Comparison of ENCODE assay signal across 22 mouse cellular contexts in genomic region chr11:101275309-101275708, GRCm38 (mm10). TPM values are rescaled to one million over a fixed set of nuclear protein-coding genes. Genes with fewer than 3 reads are reported as not detected.
"Had no signal": no experiment of that assay in that cellular context is flagged by ENCODE, and none has a peak within 500 bp of the region (broad histone marks: within the 10 kb centered on the region; RNA-seq: fewer than 3 reads in every experiment).

No protein-coding gene starts in this region.

- H3K27me3 ChIP-seq: lung, embryonic 15.5 days; neural tube, embryonic 12.5 days had no signal

- H3K4me3 ChIP-seq: liver, embryonic 13.5 days; liver, embryonic 15.5 days; lung, embryonic 15.5 days; midbrain, embryonic 13.5 days; neural tube, embryonic 12.5 days had no signal

- H3K9ac ChIP-seq: liver, embryonic 13.5 days; liver, embryonic 15.5 days; liver, postnatal 0 days; lung, embryonic 15.5 days; neural tube, embryonic 12.5 days had no signal

- H3K4me2 ChIP-seq: liver, embryonic 15.5 days; midbrain, embryonic 13.5 days had no signal

- ATAC-seq: liver, postnatal 0 days; lung, postnatal 0 days; midbrain, embryonic 13.5 days had no signal

- H3K27ac ChIP-seq: liver, embryonic 13.5 days; liver, embryonic 15.5 days; lung, embryonic 15.5 days; macrophage; midbrain, embryonic 13.5 days; neural tube, embryonic 12.5 days had no signal

- DNase-seq: liver, embryonic 13.5 days; liver, postnatal 0 days; lung, adult 2 months; lung, postnatal 14 days; lung, postnatal 36 days; retina, postnatal 1 day; right cerebral cortex, adult 18-20 months; right cerebral cortex, postnatal 25 days; right cerebral cortex, postnatal 4 days; spleen, adult 18-20 months; thymus, adult 18-20 months; thymus, postnatal 14 days; thymus, postnatal 36 days had no signal

- H3K9me3 ChIP-seq: liver, embryonic 13.5 days; liver, embryonic 15.5 days; lung, embryonic 15.5 days; midbrain, embryonic 13.5 days; neural tube, embryonic 12.5 days had no signal

RNA-seq across cellular contexts. Expression of gene Cntd1, which starts 3.5 kb away (rescaled TPM):
- total RNA-seq: midbrain, postnatal 0 days; monocyte, adult 5-6 weeks had no signal

RNA-seq across cellular contexts. Expression of gene Wnk4, which starts 14.9 kb away (rescaled TPM):
- total RNA-seq: megakaryocyte progenitor cell, adult 5-6 weeks had no signal
- polyA plus RNA-seq: macrophage had no signal
